9 mouse cellular contexts compared by ENCODE assay signal in the genomic region with DNA sequence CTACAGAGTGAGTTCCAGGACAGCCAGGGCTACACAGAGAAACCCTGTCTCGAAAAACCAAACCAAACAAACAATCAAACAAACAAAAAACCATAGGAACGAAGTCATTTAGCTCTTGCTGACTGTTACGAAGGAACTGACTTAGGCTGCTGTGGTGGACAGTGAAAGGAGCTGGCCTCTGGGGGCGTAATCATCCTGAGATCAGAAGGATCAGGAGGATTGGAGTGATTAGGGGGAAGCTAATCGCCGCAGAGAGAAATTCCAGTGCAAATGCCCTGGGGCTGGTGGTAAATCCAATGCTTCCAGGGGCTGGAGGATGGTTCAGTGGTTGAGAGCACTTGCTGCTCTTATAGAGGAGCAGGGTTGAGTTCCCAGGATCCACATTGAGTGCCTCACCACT. TPM values are rescaled to one million over a fixed set of nuclear protein-coding genes. Genes with fewer than 3 reads are reported as not detected.
DNase-seq lines count a peak whose midpoint lies in the region; ATAC-seq and TF ChIP-seq lines count a peak whose summit lies in the region.
"Had no signal": no experiment of that assay in that cellular context is flagged by ENCODE, and none has a peak within 500 bp of the region (broad histone marks: within the 10 kb centered on the region; RNA-seq: fewer than 3 reads in every experiment).

No protein-coding gene starts in this region.

- H3K27ac ChIP-seq in heart, embryonic 10.5 days, result no peak overlapping the region
- H3K27ac ChIP-seq in ES-Bruce4 (ENCODE audit: insufficient read depth, low read length), result no peak overlapping the region
- H3K27ac ChIP-seq in forebrain, postnatal 0 days (ENCODE audit: low read depth, low read length), result no peak overlapping the region
- H3K27ac ChIP-seq in midbrain, embryonic 10.5 days (replicated peaks), result no peak overlapping the region

- peaks cover 15% of the 10 kb centered on the region for H3K4me1 ChIP-seq in heart, embryonic 10.5 days
- no peaks in the 10 kb centered on the region for H3K4me1 ChIP-seq in ES-Bruce4 (ENCODE audit: control insufficient read depth, insufficient read depth, low read length)
- H3K4me1 ChIP-seq in forebrain, postnatal 0 days (ENCODE audit: insufficient read depth), result peaks cover 6% of the 10 kb centered on the region; the same call in 1 of the 2 replicates
- H3K4me1 ChIP-seq in midbrain, embryonic 10.5 days, result peaks cover 17% of the 10 kb centered on the region

- H3K4me3 ChIP-seq in heart, embryonic 10.5 days, result peak overlapping the region; percentile 97
- H3K4me3 ChIP-seq in ES-Bruce4 (ENCODE audit: low read depth, low read length), result 0 out of 2 replicates have a peak overlapping the region, but pooled peaks have one; percentile 7
- H3K4me3 ChIP-seq in forebrain, postnatal 0 days (ENCODE audit: low read depth, low read length), result peak overlapping the region; percentile 67
- H3K4me3 ChIP-seq in midbrain, embryonic 10.5 days, result peak overlapping the region; percentile 74

- no peak for TF ChIP-seq POLR2A in ES-Bruce4 (IDR thresholded peaks at IDR 0.05; ENCODE audit: insufficient read depth, low read length)

- H3K9me3 ChIP-seq in heart, embryonic 10.5 days, result no peaks in the 10 kb centered on the region
- H3K9me3 ChIP-seq in ES-Bruce4 (replicated peaks; ENCODE audit: control insufficient read depth, insufficient read depth, low read length, poor library complexity, severe bottlenecking), result no peaks in the 10 kb centered on the region
- no peaks in the 10 kb centered on the region for H3K9me3 ChIP-seq in forebrain, postnatal 0 days (ENCODE audit: low read length)
- H3K9me3 ChIP-seq in midbrain, embryonic 10.5 days (replicated peaks), result no peaks in the 10 kb centered on the region

- no peak overlapping the region for H3K9ac ChIP-seq in ES-Bruce4 (ENCODE audit: low read depth, poor library complexity, severe bottlenecking)
- H3K9ac ChIP-seq in forebrain, postnatal 0 days, result 0 out of 2 replicates have a peak overlapping the region, but pooled peaks have one; percentile 70

- TF ChIP-seq EP300 in ES-Bruce4 (IDR thresholded peaks at IDR 0.05; ENCODE audit: insufficient read depth, low read depth, low read length), result no peak

- 73% methylated on average over 6 of the region's 6 CpGs for WGBS in heart, embryonic 10.5 days
- 61% methylated on average over 6 of the region's 6 CpGs for WGBS in forebrain, postnatal 0 days
- WGBS in midbrain, embryonic 10.5 days, result 81% methylated on average over 6 of the region's 6 CpGs

- ATAC-seq in forebrain, postnatal 0 days, result no peak
- ATAC-seq in activated CD4-positive, CD25-positive, alpha-beta regulatory T cell, adult 4 months, result no peak

- no peak for TF ChIP-seq CTCF in ES-Bruce4 (IDR thresholded peaks at IDR 0.05; ENCODE audit: low read depth, low read length)
- TF ChIP-seq CTCF in forebrain, postnatal 0 days (IDR thresholded peaks at IDR 0.05; ENCODE audit: low read depth), result no peak

- peaks cover 52% of the 10 kb centered on the region for H3K36me3 ChIP-seq in heart, embryonic 10.5 days
- peaks cover 14% of the 10 kb centered on the region for H3K36me3 ChIP-seq in ES-Bruce4 (ENCODE audit: control insufficient read depth, insufficient read depth, low read length, poor library complexity, severe bottlenecking)
- peaks cover 30% of the 10 kb centered on the region for H3K36me3 ChIP-seq in forebrain, postnatal 0 days (ENCODE audit: insufficient read depth)
- peaks cover 54% of the 10 kb centered on the region for H3K36me3 ChIP-seq in midbrain, embryonic 10.5 days

- no peak for DNase-seq in heart, embryonic 10.5 days (ENCODE audit: low spot score)
- no peak for DNase-seq in heart, postnatal 4 days
- no peak for DNase-seq in forebrain, postnatal 0 days
- no peak for DNase-seq in midbrain, embryonic 10.5 days (ENCODE audit: low spot score)
- no peak for DNase-seq in ovary, postnatal 10 days (ENCODE audit: low spot score)
- no peak for DNase-seq in kidney, postnatal 4 days
- DNase-seq: B cell, adult 2 months had no signal

- H3K4me2 ChIP-seq in forebrain, postnatal 0 days (ENCODE audit: low read depth), result peak overlapping the region; percentile 82

- H3K27me3 ChIP-seq in heart, embryonic 10.5 days (ENCODE audit: insufficient read depth, poor library complexity, severe bottlenecking), result no peaks in the 10 kb centered on the region
- H3K27me3 ChIP-seq in ES-Bruce4 (ENCODE audit: control insufficient read depth, insufficient read depth, low read length, poor library complexity, severe bottlenecking), result no peaks in the 10 kb centered on the region
- H3K27me3 ChIP-seq in forebrain, postnatal 0 days (ENCODE audit: insufficient read depth, low read length), result no peaks in the 10 kb centered on the region
- H3K27me3 ChIP-seq in midbrain, embryonic 10.5 days (ENCODE audit: low read depth, poor library complexity, severe bottlenecking), result no peaks in the 10 kb centered on the region

RNA-seq across cellular contexts. Expression of gene Ddx55, which starts 0.9 kb away (rescaled TPM):
- polyA plus RNA-seq in heart, embryonic 10.5 days (2016; fragmentation: Nextera tagmentation; extraction: Ambion mirVana), result 11.4 and 13.0 TPM in 2 replicates
- total RNA-seq in heart, postnatal 4 days (2021), result 1 to 10 TPM; 7.8 to 8.5 TPM
- polyA plus RNA-seq in ES-Bruce4 (2011; ENCODE audit: insufficient read depth, insufficient read length, low read depth, missing spikeins), result 13.2 and 13.7 TPM in 2 replicates
- total RNA-seq in forebrain, postnatal 0 days (2014; rRNA removed), result 23.2 and 24.0 TPM in 2 replicates
- 13.6 and 20.1 TPM in 2 replicates for polyA plus RNA-seq in forebrain, postnatal 0 days (2015; fragmentation: Nextera tagmentation; extraction: Ambion mirVana)
- polyA plus RNA-seq in midbrain, embryonic 10.5 days (2016; fragmentation: Nextera tagmentation; extraction: Ambion mirVana), result 18.4 and 19.1 TPM in 2 replicates
- 10 to 100 TPM; 16.3 to 16.6 TPM for polyA plus RNA-seq in activated CD4-positive, CD25-positive, alpha-beta regulatory T cell, adult 4 months (2017; shearing (Covaris generic))

RNA-seq across cellular contexts. Expression of gene Tmed2, which starts 13.1 kb away (rescaled TPM):
- 523 and 570 TPM in 2 replicates for polyA plus RNA-seq in heart, embryonic 10.5 days (2016; fragmentation: Nextera tagmentation; extraction: Ambion mirVana)
- total RNA-seq in heart, postnatal 4 days (2021), result 100 to 1,000 TPM; 217 to 226 TPM
- 193 and 281 TPM in 2 replicates for polyA plus RNA-seq in ES-Bruce4 (2011; ENCODE audit: insufficient read depth, insufficient read length, low read depth, missing spikeins)
- 279 and 319 TPM in 2 replicates for total RNA-seq in forebrain, postnatal 0 days (2014; rRNA removed)
- 354 and 380 TPM in 2 replicates for polyA plus RNA-seq in forebrain, postnatal 0 days (2015; fragmentation: Nextera tagmentation; extraction: Ambion mirVana)
- 466 and 495 TPM in 2 replicates for polyA plus RNA-seq in midbrain, embryonic 10.5 days (2016; fragmentation: Nextera tagmentation; extraction: Ambion mirVana)
- polyA plus RNA-seq in activated CD4-positive, CD25-positive, alpha-beta regulatory T cell, adult 4 months (2017; shearing (Covaris generic)), result 10 to 100 TPM; 67.0 to 80.4 TPM

RNA-seq across cellular contexts. Expression of gene Rilpl1, which starts 22.4 kb away (rescaled TPM):
- polyA plus RNA-seq in heart, embryonic 10.5 days (2016; fragmentation: Nextera tagmentation; extraction: Ambion mirVana), result 22.7 and 25.5 TPM in 2 replicates
- total RNA-seq in heart, postnatal 4 days (2021), result 10 to 100 TPM; 50.3 to 53.6 TPM
- 16.6 and 18.0 TPM in 2 replicates for polyA plus RNA-seq in ES-Bruce4 (2011; ENCODE audit: insufficient read depth, insufficient read length, low read depth, missing spikeins)
- 11.8 and 14.4 TPM in 2 replicates for total RNA-seq in forebrain, postnatal 0 days (2014; rRNA removed)
- 9.0 and 10.0 TPM in 2 replicates for polyA plus RNA-seq in forebrain, postnatal 0 days (2015; fragmentation: Nextera tagmentation; extraction: Ambion mirVana)
- 20.2 and 22.7 TPM in 2 replicates for polyA plus RNA-seq in midbrain, embryonic 10.5 days (2016; fragmentation: Nextera tagmentation; extraction: Ambion mirVana)
- under 1 TPM; 0.69 to 0.86 TPM for polyA plus RNA-seq in activated CD4-positive, CD25-positive, alpha-beta regulatory T cell, adult 4 months (2017; shearing (Covaris generic))

RNA-seq across cellular contexts. Expression of gene Eif2b1, which starts 25.3 kb away (rescaled TPM):
- 73.6 and 88.1 TPM in 2 replicates for polyA plus RNA-seq in heart, embryonic 10.5 days (2016; fragmentation: Nextera tagmentation; extraction: Ambion mirVana)
- 10 to 100 TPM; 38.6 to 42.5 TPM for total RNA-seq in heart, postnatal 4 days (2021)
- polyA plus RNA-seq in ES-Bruce4 (2011; ENCODE audit: insufficient read depth, insufficient read length, low read depth, missing spikeins), result 57.1 and 61.3 TPM in 2 replicates
- 39.9 and 55.1 TPM in 2 replicates for total RNA-seq in forebrain, postnatal 0 days (2014; rRNA removed)
- polyA plus RNA-seq in forebrain, postnatal 0 days (2015; fragmentation: Nextera tagmentation; extraction: Ambion mirVana), result 59.3 and 64.1 TPM in 2 replicates
- polyA plus RNA-seq in midbrain, embryonic 10.5 days (2016; fragmentation: Nextera tagmentation; extraction: Ambion mirVana), result 86.7 and 86.9 TPM in 2 replicates
- 10 to 100 TPM; 49.2 to 55.6 TPM for polyA plus RNA-seq in activated CD4-positive, CD25-positive, alpha-beta regulatory T cell, adult 4 months (2017; shearing (Covaris generic))

RNA-seq across cellular contexts. Expression of gene Gtf2h3, which starts 25.3 kb away (rescaled TPM):
- 48.7 and 69.2 TPM in 2 replicates for polyA plus RNA-seq in heart, embryonic 10.5 days (2016; fragmentation: Nextera tagmentation; extraction: Ambion mirVana)
- 10 to 100 TPM; 20.1 to 23.9 TPM for total RNA-seq in heart, postnatal 4 days (2021)
- polyA plus RNA-seq in ES-Bruce4 (2011; ENCODE audit: insufficient read depth, insufficient read length, low read depth, missing spikeins), result 83.6 and 83.8 TPM in 2 replicates
- total RNA-seq in forebrain, postnatal 0 days (2014; rRNA removed), result 33.2 and 38.9 TPM in 2 replicates
- 26.1 and 35.0 TPM in 2 replicates for polyA plus RNA-seq in forebrain, postnatal 0 days (2015; fragmentation: Nextera tagmentation; extraction: Ambion mirVana)
- 96.4 and 98.9 TPM in 2 replicates for polyA plus RNA-seq in midbrain, embryonic 10.5 days (2016; fragmentation: Nextera tagmentation; extraction: Ambion mirVana)
- polyA plus RNA-seq in activated CD4-positive, CD25-positive, alpha-beta regulatory T cell, adult 4 months (2017; shearing (Covaris generic)), result 10 to 100 TPM; 52.7 to 61.3 TPM

Comparison
In these comparisons a context has a peak if more than half of its experiments do, and no peak if none do; other contexts are left out.
1. H3K4me3 ChIP-seq: peak in every context shown above with its lines; median percentile 97 in heart, embryonic 10.5 days; 74 in midbrain, embryonic 10.5 days; 67 in forebrain, postnatal 0 days; 7 in ES-Bruce4.